Mouse (Mus musculus): Measurements from ENCODE around the gene Nlk. TPM values are rescaled to one million over a fixed set of nuclear protein-coding genes. Genes with fewer than 3 reads are reported as not detected.
"Not testable (repeated sequence)": the region's sequence is repeated elsewhere in the genome, so short reads cannot be mapped to it uniquely, and the experiment has no call there.

Gene Nlk
- polyA plus RNA-seq, 1 experiment from 2014 or later, result 18.3 TPM

DNA sequence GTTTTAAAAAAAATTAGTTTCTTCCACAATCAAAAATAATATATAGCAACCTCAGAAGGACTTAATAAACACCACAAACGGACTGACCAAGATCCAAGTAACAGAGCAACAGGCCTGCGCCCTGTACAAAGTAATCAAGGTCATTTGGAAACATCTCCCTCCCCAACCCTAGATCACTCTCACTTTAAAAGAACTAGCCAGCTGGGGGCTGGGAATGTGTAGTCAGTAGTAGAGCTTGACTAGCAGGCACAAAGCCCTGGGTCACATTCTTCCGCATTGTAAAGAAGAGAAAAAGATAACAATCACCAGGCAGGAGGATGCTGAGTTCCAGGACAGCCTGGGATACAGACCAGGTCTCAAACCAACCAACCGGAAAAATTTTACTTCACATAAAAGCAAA lies 33.3 kb downstream of the Nlk start:
- H3K4me2 ChIP-seq (replicated peaks; ENCODE audit: low read depth, low read length), result no peak overlapping the region
- no peak for ATAC-seq (ENCODE audit: low FRiP score, low TSS enrichment)
- no peaks in the 10 kb centered on the region for H3K36me3 ChIP-seq (ENCODE audit: control insufficient read depth, insufficient read depth, low read length)
- H3K27me3 ChIP-seq (ENCODE audit: control insufficient read depth, insufficient read depth, low read length), result no peaks in the 10 kb centered on the region
- H3K4me1 ChIP-seq (ENCODE audit: control insufficient read depth, insufficient read depth, low read length), result no peaks in the 10 kb centered on the region
- no peak overlapping the region for H3K27ac ChIP-seq (ENCODE audit: low read depth, low read length)
- WGBS, result 63% methylated on average over 4 of the region's 4 CpGs
- no peak overlapping the region for H3K4me3 ChIP-seq (ENCODE audit: low read length)
- H3K9me3 ChIP-seq (ENCODE audit: control insufficient read depth, low read length), result no peaks in the 10 kb centered on the region
- no peak overlapping the region for H3K9ac ChIP-seq (ENCODE audit: low read depth, low read length)

GRCm38 (mm10) chr11:78649143-78649542 lies 48.0 kb downstream of the Nlk start:
- Histone ChIP-seq H3K9ac (ENCODE audit: low read depth, low read length) (no peak overlapping the region), H3K27me3 (ENCODE audit: control insufficient read depth, insufficient read depth, low read length) (no peaks in the 10 kb centered on the region), H3K36me3 (ENCODE audit: control insufficient read depth, insufficient read depth, low read length) (no peaks in the 10 kb centered on the region), H3K4me1 (ENCODE audit: control insufficient read depth, insufficient read depth, low read length) (no peaks in the 10 kb centered on the region), H3K4me3 (ENCODE audit: low read length) (no peak overlapping the region), H3K4me2 (replicated peaks; ENCODE audit: low read depth, low read length) (no peak overlapping the region), H3K9me3 (ENCODE audit: control insufficient read depth, low read length) (no peaks in the 10 kb centered on the region), H3K27ac (ENCODE audit: low read depth, low read length) (no peak overlapping the region)
- 83% methylated on average over 2 of the region's 2 CpGs for WGBS
- ATAC-seq (ENCODE audit: low FRiP score, low TSS enrichment), result no peak

DNA sequence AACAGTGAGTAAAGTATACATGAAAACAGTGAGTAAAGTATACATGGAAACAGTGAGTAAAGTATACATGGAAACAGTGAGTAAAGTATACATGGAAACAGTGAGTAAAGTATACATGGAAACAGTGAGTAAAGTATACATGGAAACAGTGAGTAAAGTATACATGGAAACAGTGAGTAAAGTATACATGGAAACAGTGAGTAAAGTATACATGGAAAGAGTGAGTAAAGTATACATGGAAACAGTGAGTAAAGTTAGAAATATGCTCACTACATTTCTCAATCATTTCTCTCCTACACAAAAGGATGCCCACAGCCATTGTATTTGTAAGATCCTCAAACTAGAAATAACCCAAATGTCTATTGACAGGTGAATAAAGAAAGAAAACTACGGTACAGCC lies 48.8 kb downstream of the Nlk start:
- not testable (repeated sequence) for H3K9me3 ChIP-seq (ENCODE audit: control insufficient read depth, low read length); H3K4me1 ChIP-seq (ENCODE audit: control insufficient read depth, insufficient read depth, low read length); H3K9ac ChIP-seq (ENCODE audit: low read depth, low read length); H3K4me2 ChIP-seq (replicated peaks; ENCODE audit: low read depth, low read length); H3K27ac ChIP-seq (ENCODE audit: low read depth, low read length); H3K36me3 ChIP-seq (ENCODE audit: control insufficient read depth, insufficient read depth, low read length); H3K27me3 ChIP-seq (ENCODE audit: control insufficient read depth, insufficient read depth, low read length); ATAC-seq (ENCODE audit: low FRiP score, low TSS enrichment); H3K4me3 ChIP-seq (ENCODE audit: low read length)
- 91% methylated on average over 1 of the region's 1 CpGs for WGBS

DNA sequence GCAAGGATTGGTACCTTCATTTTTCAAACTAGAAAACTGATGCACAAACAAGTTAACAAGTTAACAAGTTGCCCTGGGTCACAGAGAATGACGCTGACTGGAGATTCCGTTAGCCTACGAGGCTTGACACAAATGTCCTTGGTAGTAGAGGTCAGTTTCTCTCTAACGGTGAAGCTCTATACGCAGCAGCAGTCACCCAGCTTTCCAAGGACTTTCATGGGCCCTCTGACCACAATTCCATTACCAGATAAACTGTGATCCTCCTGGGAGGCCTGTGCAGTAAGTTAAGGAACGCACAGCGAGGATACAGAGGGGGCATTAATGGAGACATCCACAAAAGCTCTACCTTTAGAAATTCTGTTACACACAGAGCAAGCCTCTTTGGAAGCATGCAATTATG lies 53.4 kb downstream of the Nlk start:
- no peak overlapping the region for H3K27ac ChIP-seq (ENCODE audit: low read depth, low read length)
- 81% methylated on average over 7 of the region's 7 CpGs for WGBS
- no peak for ATAC-seq (ENCODE audit: low FRiP score, low TSS enrichment)

DNA sequence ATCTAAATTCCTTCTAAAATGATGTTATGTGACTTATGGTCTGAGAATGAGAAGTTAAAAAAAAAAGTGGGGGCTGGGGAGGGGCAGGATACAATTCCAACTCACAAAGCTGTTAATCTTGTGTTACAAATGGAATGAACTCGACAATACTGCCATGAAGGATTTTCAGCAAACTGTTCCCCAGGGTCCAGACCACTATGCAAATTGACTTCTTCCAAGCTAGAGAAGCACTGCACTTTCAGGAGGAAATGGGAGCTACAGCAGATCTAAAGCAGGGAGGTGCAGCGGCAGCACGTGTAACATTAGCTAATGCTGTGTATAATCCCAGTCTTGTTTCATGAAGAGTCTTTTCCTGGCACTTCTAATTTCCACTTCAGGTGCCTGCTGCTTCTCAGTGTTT lies 55.0 kb downstream of the Nlk start:
- no peaks in the 10 kb centered on the region for H3K27me3 ChIP-seq (ENCODE audit: control insufficient read depth, insufficient read depth, low read length)
- H3K4me3 ChIP-seq (ENCODE audit: low read length), result no peak overlapping the region
- no peak overlapping the region for H3K9ac ChIP-seq (ENCODE audit: low read depth, low read length)
- WGBS, result 54% methylated on average over 3 of the region's 3 CpGs
- ATAC-seq (ENCODE audit: low FRiP score, low TSS enrichment), result no peak
- H3K27ac ChIP-seq (ENCODE audit: low read depth, low read length), result no peak overlapping the region
- H3K9me3 ChIP-seq (ENCODE audit: control insufficient read depth, low read length), result no peaks in the 10 kb centered on the region
- no peak overlapping the region for H3K4me2 ChIP-seq (replicated peaks; ENCODE audit: low read depth, low read length)
- no peaks in the 10 kb centered on the region for H3K4me1 ChIP-seq (ENCODE audit: control insufficient read depth, insufficient read depth, low read length)
- no peaks in the 10 kb centered on the region for H3K36me3 ChIP-seq (ENCODE audit: control insufficient read depth, insufficient read depth, low read length)

More for the DNA sequence above, 53.4 kb downstream of the Nlk start:
- Histone ChIP-seq H3K9ac (ENCODE audit: low read depth, low read length) (no peak overlapping the region), H3K4me3 (ENCODE audit: low read length) (no peak overlapping the region), H3K9me3 (ENCODE audit: control insufficient read depth, low read length) (no peaks in the 10 kb centered on the region), H3K4me2 (replicated peaks; ENCODE audit: low read depth, low read length) (no peak overlapping the region), H3K27me3 (ENCODE audit: control insufficient read depth, insufficient read depth, low read length) (no peaks in the 10 kb centered on the region), H3K36me3 (ENCODE audit: control insufficient read depth, insufficient read depth, low read length) (no peaks in the 10 kb centered on the region), H3K4me1 (ENCODE audit: control insufficient read depth, insufficient read depth, low read length) (no peaks in the 10 kb centered on the region)

DNA sequence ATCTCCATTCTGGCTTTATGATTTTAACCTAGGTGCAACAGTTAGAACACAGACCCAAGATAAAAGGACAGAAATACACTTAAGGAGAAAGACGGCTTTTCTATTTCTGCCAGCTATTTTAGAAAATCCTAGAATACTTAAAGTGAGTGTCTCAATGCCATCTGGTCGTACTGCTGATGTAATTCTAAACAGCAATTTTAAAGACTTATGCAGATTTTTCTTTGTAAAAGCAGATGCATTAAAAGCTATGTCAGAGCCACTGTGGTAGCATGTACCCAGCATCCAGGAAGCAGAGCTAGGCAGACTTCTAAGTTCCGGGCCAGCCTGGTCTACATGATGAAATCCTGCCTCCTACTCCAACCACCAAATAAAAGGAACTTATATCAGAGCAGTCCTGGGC lies 56.1 kb downstream of the Nlk start:
- Histone ChIP-seq H3K9ac (ENCODE audit: low read depth, low read length) (no peak overlapping the region), H3K36me3 (ENCODE audit: control insufficient read depth, insufficient read depth, low read length) (no peaks in the 10 kb centered on the region), H3K27ac (ENCODE audit: low read depth, low read length) (no peak overlapping the region), H3K4me1 (ENCODE audit: control insufficient read depth, insufficient read depth, low read length) (0 out of 2 replicates have a peak, but pooled peaks cover under 1% of the 10 kb centered on the region), H3K4me3 (ENCODE audit: low read length) (no peak overlapping the region), H3K9me3 (ENCODE audit: control insufficient read depth, low read length) (no peaks in the 10 kb centered on the region), H3K27me3 (ENCODE audit: control insufficient read depth, insufficient read depth, low read length) (no peaks in the 10 kb centered on the region), H3K4me2 (replicated peaks; ENCODE audit: low read depth, low read length) (no peak overlapping the region)
- WGBS, result 93% methylated on average over 3 of the region's 3 CpGs
- no peak for ATAC-seq (ENCODE audit: low FRiP score, low TSS enrichment)

- H3K36me3 ChIP-seq (ENCODE audit: control insufficient read depth, insufficient read depth, low read length), result no peaks in the 10 kb centered on the region
- no peak overlapping the region for H3K4me2 ChIP-seq (replicated peaks; ENCODE audit: low read depth, low read length)
- no peak overlapping the region for H3K9ac ChIP-seq (ENCODE audit: low read depth, low read length)
- H3K27me3 ChIP-seq (ENCODE audit: control insufficient read depth, insufficient read depth, low read length), result no peaks in the 10 kb centered on the region
- ATAC-seq (ENCODE audit: low FRiP score, low TSS enrichment), result no peak
- no peak overlapping the region for H3K4me3 ChIP-seq (ENCODE audit: low read length)
- no peaks in the 10 kb centered on the region for H3K9me3 ChIP-seq (ENCODE audit: control insufficient read depth, low read length)
- 96% methylated on average over 2 of the region's 2 CpGs for WGBS
- no peak overlapping the region for H3K27ac ChIP-seq (ENCODE audit: low read depth, low read length)
- 0 out of 2 replicates have a peak, but pooled peaks cover 4% of the 10 kb centered on the region for H3K4me1 ChIP-seq (ENCODE audit: control insufficient read depth, insufficient read depth, low read length)
Observed at GRCm38 (mm10) chr11:78632782-78633181, 64.4 kb downstream of the Nlk start.

GRCm38 (mm10) chr11:78628871-78629270 lies 68.3 kb downstream of the Nlk start:
- H3K4me2 ChIP-seq (replicated peaks; ENCODE audit: low read depth, low read length), result no peak overlapping the region
- 75% methylated on average over 3 of the region's 3 CpGs for WGBS
- no peaks in the 10 kb centered on the region for H3K9me3 ChIP-seq (ENCODE audit: control insufficient read depth, low read length)
- no peak overlapping the region for H3K4me3 ChIP-seq (ENCODE audit: low read length)
- no peak overlapping the region for H3K27ac ChIP-seq (ENCODE audit: low read depth, low read length)
- H3K4me1 ChIP-seq (ENCODE audit: control insufficient read depth, insufficient read depth, low read length), result peaks cover 3% of the 10 kb centered on the region; the same call in 1 of the 2 replicates
- peaks cover 3% of the 10 kb centered on the region; the same call in 1 of the 2 replicates for H3K36me3 ChIP-seq (ENCODE audit: control insufficient read depth, insufficient read depth, low read length)
- no peaks in the 10 kb centered on the region for H3K27me3 ChIP-seq (ENCODE audit: control insufficient read depth, insufficient read depth, low read length)
- H3K9ac ChIP-seq (ENCODE audit: low read depth, low read length), result no peak overlapping the region
- ATAC-seq (ENCODE audit: low FRiP score, low TSS enrichment), result no peak

DNA sequence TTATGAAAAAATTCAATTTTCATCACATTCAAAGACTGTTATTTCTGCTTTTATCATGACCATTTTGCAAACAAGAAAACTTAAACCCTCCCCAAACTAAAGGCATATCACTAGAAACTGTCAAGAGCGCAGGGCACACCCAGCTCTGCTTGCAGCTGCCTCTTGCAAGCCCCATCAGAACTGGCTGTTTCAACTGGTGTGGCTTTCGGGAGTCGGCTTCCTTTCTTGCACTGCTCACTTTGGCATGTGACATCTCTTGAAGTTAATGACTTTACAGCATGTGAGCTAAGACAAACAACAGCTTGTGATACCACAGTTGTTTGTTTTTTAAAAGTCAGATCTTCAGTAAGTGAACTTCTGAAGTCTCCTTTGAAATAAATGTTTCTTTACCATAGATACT lies 72.8 kb downstream of the Nlk start:
- H3K27ac ChIP-seq (ENCODE audit: low read depth, low read length), result no peak overlapping the region
- H3K4me2 ChIP-seq (replicated peaks; ENCODE audit: low read depth, low read length), result no peak overlapping the region
- no peaks in the 10 kb centered on the region for H3K27me3 ChIP-seq (ENCODE audit: control insufficient read depth, insufficient read depth, low read length)
- no peaks in the 10 kb centered on the region for H3K9me3 ChIP-seq (ENCODE audit: control insufficient read depth, low read length)
- WGBS, result 21% methylated on average over 3 of the region's 3 CpGs
- ATAC-seq (ENCODE audit: low FRiP score, low TSS enrichment), result no peak
- H3K36me3 ChIP-seq (ENCODE audit: control insufficient read depth, insufficient read depth, low read length), result peaks cover 3% of the 10 kb centered on the region; the same call in 1 of the 2 replicates
- no peak overlapping the region for H3K4me3 ChIP-seq (ENCODE audit: low read length)
- H3K9ac ChIP-seq (ENCODE audit: low read depth, low read length), result no peak overlapping the region
- H3K4me1 ChIP-seq (ENCODE audit: control insufficient read depth, insufficient read depth, low read length), result peaks cover 3% of the 10 kb centered on the region; the same call in 1 of the 2 replicates

Measured in kidney, embryonic 14.5 days (tissue).